Mouse (Mus musculus): ENCODE measurements around the gene Col23a1.
A peak's percentile ranks its signal among the peaks of the same experiment; 100 is the strongest.
"Not testable (repeated sequence)": the region's sequence is repeated elsewhere in the genome, so short reads cannot be mapped to it uniquely, and the experiment has no call there.

Gene Col23a1

GRCm38 (mm10) chr11:51591915-51592314 lies 302.2 kb downstream of the Col23a1 start:
- no peak for DNase-seq (ENCODE audit: low spot score)

- DNase-seq (ENCODE audit: low spot score), result no peak
Observed at GRCm38 (mm10) chr11:51593368-51593767, 303.6 kb downstream of the Col23a1 start.

- no peak for DNase-seq (ENCODE audit: low spot score)
Observed at GRCm38 (mm10) chr11:51593849-51594248, 304.1 kb downstream of the Col23a1 start.

GRCm38 (mm10) chr11:51594715-51595350 lies 305.1 kb downstream of the Col23a1 start:
- no peak for DNase-seq (ENCODE audit: low spot score)

GRCm38 (mm10) chr11:51595459-51596083 lies 305.9 kb downstream of the Col23a1 start:
- DNase-seq (ENCODE audit: low spot score), result no peak

- DNase-seq (ENCODE audit: low spot score), result no peak
Observed at GRCm38 (mm10) chr11:51597553-51597952, 307.8 kb downstream of the Col23a1 start.

- no peak for DNase-seq (ENCODE audit: low spot score)
Observed at GRCm38 (mm10) chr11:51602253-51602652, 312.5 kb downstream of the Col23a1 start.

GRCm38 (mm10) chr11:51605602-51606446 lies 316.1 kb downstream of the Col23a1 start:
- DNase-seq (ENCODE audit: low spot score), result peak; percentile 63

GRCm38 (mm10) chr11:51606447-51607095 lies 316.9 kb downstream of the Col23a1 start, which contains the start of gene Hnrnpab:
Hnrnpab (minus strand) TSS chr11:51606847.
- DNase-seq (ENCODE audit: low spot score), result peak; percentile 98

- DNase-seq (ENCODE audit: low spot score), result no peak
Observed at GRCm38 (mm10) chr11:51607096-51607738, 317.5 kb downstream of the Col23a1 start.

GRCm38 (mm10) chr11:51609266-51609909 lies 319.7 kb downstream of the Col23a1 start:
- DNase-seq (ENCODE audit: low spot score), result no peak

- not testable (repeated sequence) for DNase-seq (ENCODE audit: low spot score)
Observed at GRCm38 (mm10) chr11:51609940-51610339, 320.2 kb downstream of the Col23a1 start.

- DNase-seq (ENCODE audit: low spot score), result no peak
Observed at GRCm38 (mm10) chr11:51614256-51614655, 324.5 kb downstream of the Col23a1 start.

GRCm38 (mm10) chr11:51615129-51615528 lies 325.4 kb downstream of the Col23a1 start:
- DNase-seq (ENCODE audit: low spot score), result no peak

- DNase-seq (ENCODE audit: low spot score), result no peak
Observed at GRCm38 (mm10) chr11:51615601-51616000, 325.9 kb downstream of the Col23a1 start.

GRCm38 (mm10) chr11:51616113-51616512 lies 326.4 kb downstream of the Col23a1 start:
- not testable (repeated sequence) for DNase-seq (ENCODE audit: low spot score)

- peak; percentile 66 for DNase-seq (ENCODE audit: low spot score)
Observed at GRCm38 (mm10) chr11:51617693-51618092, 328.0 kb downstream of the Col23a1 start.

- no peak for DNase-seq (ENCODE audit: low spot score)
Observed at GRCm38 (mm10) chr11:51618894-51619408, 329.2 kb downstream of the Col23a1 start.

- peak; percentile 97 for DNase-seq (ENCODE audit: low spot score)
Observed at GRCm38 (mm10) chr11:51619409-51620060, 329.8 kb downstream of the Col23a1 start, which contains the start of gene Nhp2. Nhp2 (plus strand) TSS chr11:51619735.

- no peak for DNase-seq (ENCODE audit: low spot score)
Observed at GRCm38 (mm10) chr11:51620084-51620483, 330.4 kb downstream of the Col23a1 start.
